Mouse (Mus musculus): ENCODE results near the gene Vmn1r76. TPM values are rescaled to one million over a fixed set of nuclear protein-coding genes. Genes with fewer than 3 reads are reported as not detected.

Gene Vmn1r76
- not detected in 2 replicates for polyA plus RNA-seq (2012; rRNA removed)

DNA sequence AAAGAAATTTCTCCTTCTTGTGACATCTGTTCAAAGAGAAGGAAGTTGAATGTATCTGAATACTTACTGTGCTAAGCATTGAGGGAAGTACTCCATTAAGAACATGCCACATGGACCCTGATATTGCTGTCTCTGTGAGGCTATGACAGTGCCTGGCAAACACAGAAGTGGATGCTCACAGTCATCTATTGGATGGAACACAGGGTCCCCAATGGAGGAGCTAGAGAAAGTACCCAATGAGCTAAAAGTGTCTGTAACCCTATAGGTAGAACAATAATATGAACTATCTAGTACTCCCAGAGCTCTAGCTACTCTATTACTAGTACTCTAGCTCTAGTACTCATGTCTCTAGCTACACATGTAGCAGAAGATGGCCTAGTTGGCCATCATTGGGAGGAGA, at the start of gene Vmn1r76:
TSS of gene Vmn1r76 (minus strand) at position 101 of the 400 bp plus-strand sequence.
- Histone ChIP-seq H3K27me3 (replicated peaks; ENCODE audit: control insufficient read depth, insufficient read depth, low read length) (no peaks in the 10 kb centered on the region), H3K4me1 (ENCODE audit: control insufficient read depth, insufficient read depth, low read length) (no peaks in the 10 kb centered on the region), H3K27ac (ENCODE audit: insufficient read depth, low read depth, low read length) (no peak within 1 kb of the TSS), H3K4me3 (ENCODE audit: insufficient read depth, low read depth, low read length) (no peak within 1 kb of the TSS), H3K36me3 (ENCODE audit: control insufficient read depth, insufficient read depth, low read length) (no peaks in the 10 kb centered on the region)
- no peak for DNase-seq
- no peak for TF ChIP-seq POLR2A (IDR thresholded peaks at IDR 0.05; ENCODE audit: low read depth, low read length)
- no peak for TF ChIP-seq CTCF (conservative IDR thresholded peaks at IDR 0.05; ENCODE audit: insufficient read depth, insufficient read length, low read depth, low read length)

DNA sequence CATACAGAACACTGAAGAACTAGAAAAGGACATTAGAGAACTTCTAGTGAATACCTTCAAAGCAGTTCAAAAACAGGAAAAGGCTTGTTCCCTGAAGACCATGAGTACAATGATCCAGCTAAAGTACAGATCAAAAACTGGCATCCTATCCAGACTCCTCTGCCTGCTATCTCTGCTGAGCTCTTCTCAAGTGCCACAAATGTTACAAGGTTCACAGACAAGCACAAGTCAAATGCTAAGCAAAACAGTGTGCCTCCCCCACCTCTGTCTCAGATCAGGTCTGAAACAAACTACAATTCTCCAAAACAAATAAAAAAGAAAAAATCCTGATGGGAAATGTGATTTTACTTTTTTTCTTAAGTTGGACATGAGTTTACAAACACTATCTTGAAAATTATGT, 34.6 kb upstream of the Vmn1r76 start:
- Histone ChIP-seq H3K4me1 (ENCODE audit: control insufficient read depth, insufficient read depth, low read length) (no peaks in the 10 kb centered on the region), H3K27me3 (replicated peaks; ENCODE audit: control insufficient read depth, insufficient read depth, low read length) (no peaks in the 10 kb centered on the region), H3K27ac (ENCODE audit: insufficient read depth, low read depth, low read length) (no peak overlapping the region), H3K4me3 (ENCODE audit: insufficient read depth, low read depth, low read length) (no peak overlapping the region), H3K36me3 (ENCODE audit: control insufficient read depth, insufficient read depth, low read length) (no peaks in the 10 kb centered on the region)
- DNase-seq = no peak
- no peak for TF ChIP-seq CTCF (conservative IDR thresholded peaks at IDR 0.05; ENCODE audit: insufficient read depth, insufficient read length, low read depth, low read length)
- TF ChIP-seq POLR2A (IDR thresholded peaks at IDR 0.05; ENCODE audit: low read depth, low read length) = no peak

DNA sequence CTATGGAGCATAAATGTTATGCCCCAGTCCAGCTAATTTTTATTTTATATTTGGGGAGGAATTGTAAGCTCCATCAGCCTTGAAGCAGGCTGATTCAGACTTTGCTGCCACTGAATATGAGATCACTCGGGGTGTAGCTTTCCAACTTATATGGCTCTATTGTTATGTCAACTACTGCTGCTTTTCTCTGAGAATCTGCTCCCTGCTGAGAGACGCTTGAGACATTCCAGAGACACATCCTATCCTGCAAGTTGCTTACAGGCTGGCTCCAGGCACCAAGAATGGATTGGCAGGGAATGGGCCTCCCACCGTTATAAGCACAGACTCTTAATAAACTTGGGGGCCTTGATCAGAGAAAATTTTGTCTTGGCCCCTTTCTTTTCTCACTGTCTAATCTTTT, 10.0 kb upstream of the Vmn1r76 start:
- H3K4me1 ChIP-seq (ENCODE audit: control insufficient read depth, insufficient read depth, low read length) = no peaks in the 10 kb centered on the region
- no peak overlapping the region for H3K27ac ChIP-seq (ENCODE audit: insufficient read depth, low read depth, low read length)
- no peak overlapping the region for H3K4me3 ChIP-seq (ENCODE audit: insufficient read depth, low read depth, low read length)
- 63% methylated on average over 3 of the region's 3 CpGs for WGBS
- no peak for DNase-seq
- no peak for TF ChIP-seq POLR2A (IDR thresholded peaks at IDR 0.05; ENCODE audit: low read depth, low read length)
- TF ChIP-seq CTCF (conservative IDR thresholded peaks at IDR 0.05; ENCODE audit: insufficient read depth, insufficient read length, low read depth, low read length) = no peak
- no peaks in the 10 kb centered on the region for H3K36me3 ChIP-seq (ENCODE audit: control insufficient read depth, insufficient read depth, low read length)
- no peaks in the 10 kb centered on the region for H3K27me3 ChIP-seq (replicated peaks; ENCODE audit: control insufficient read depth, insufficient read depth, low read length)

DNA sequence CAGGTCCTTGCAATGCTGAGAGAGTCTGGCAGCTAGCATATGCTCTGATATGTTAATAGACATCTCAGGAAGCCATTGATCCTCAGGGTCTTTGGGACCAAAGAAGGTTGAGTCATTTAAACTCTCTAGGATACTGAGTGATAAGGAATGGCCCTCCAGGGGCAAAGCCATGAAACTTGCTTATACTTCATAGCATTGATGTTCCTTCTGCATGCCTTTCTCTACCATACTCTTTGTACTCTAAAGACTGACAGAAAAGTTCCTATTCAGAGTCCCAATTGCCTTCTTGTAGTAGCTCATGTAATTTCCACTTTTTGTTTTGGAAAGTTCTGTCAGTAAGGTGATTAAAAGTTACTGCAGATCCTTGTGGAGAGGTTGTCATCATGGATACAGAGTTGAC, 63.7 kb downstream of the Vmn1r76 start, which contains the start of gene Vmn1r75:
TSS of gene Vmn1r75 (plus strand) at position 301 of the 400 bp plus-strand sequence.
- no peak for TF ChIP-seq POLR2A (IDR thresholded peaks at IDR 0.05; ENCODE audit: low read depth, low read length)
- TF ChIP-seq CTCF (conservative IDR thresholded peaks at IDR 0.05; ENCODE audit: insufficient read depth, insufficient read length, low read depth, low read length) = no peak
- Histone ChIP-seq H3K27me3 (replicated peaks; ENCODE audit: control insufficient read depth, insufficient read depth, low read length) (no peaks in the 10 kb centered on the region), H3K36me3 (ENCODE audit: control insufficient read depth, insufficient read depth, low read length) (no peaks in the 10 kb centered on the region), H3K4me3 (ENCODE audit: insufficient read depth, low read depth, low read length) (no peak within 1 kb of the TSS), H3K27ac (ENCODE audit: insufficient read depth, low read depth, low read length) (no peak within 1 kb of the TSS), H3K4me1 (ENCODE audit: control insufficient read depth, insufficient read depth, low read length) (no peaks in the 10 kb centered on the region)
- DNase-seq = no peak

Other genes with a start within 250 kb of the Vmn1r76 start
- gene Vmn1r73, start 207.9 kb downstream of the Vmn1r76 start, polyA plus RNA-seq (2012; rRNA removed) = not detected in 2 replicates
- not detected in 2 replicates for gene Vmn1r74, start 104.2 kb downstream of the Vmn1r76 start, polyA plus RNA-seq (2012; rRNA removed)
- gene Vmn1r75, start 63.6 kb downstream of the Vmn1r76 start, polyA plus RNA-seq (2012; rRNA removed) = not detected in 2 replicates
- gene Vmn1r77, start 98.5 kb upstream of the Vmn1r76 start, polyA plus RNA-seq (2012; rRNA removed) = not detected in 2 replicates
- gene Vmn1r78, start 212.0 kb upstream of the Vmn1r76 start, polyA plus RNA-seq (2012; rRNA removed) = not detected in 2 replicates
- gene Vmn1r79, start 233.1 kb upstream of the Vmn1r76 start, polyA plus RNA-seq (2012; rRNA removed) = not detected in 2 replicates